Mouse (Mus musculus): ENCODE results near the gene 1700037H04Rik.

1700037H04Rik gene

GRCm38 (mm10) chr2:131146193-131147042, 13.5 kb downstream of the 1700037H04Rik start:
- no peak for DNase-seq (ENCODE audit: low spot score)

GRCm38 (mm10) chr2:131145536-131145935, 14.3 kb downstream of the 1700037H04Rik start:
- DNase-seq (ENCODE audit: low spot score) = no peak

- DNase-seq (ENCODE audit: low spot score) = no peak
Measured at GRCm38 (mm10) chr2:131145121-131145520, 14.8 kb downstream of the 1700037H04Rik start.

GRCm38 (mm10) chr2:131143007-131143780, 16.7 kb downstream of the 1700037H04Rik start:
- no peak for DNase-seq (ENCODE audit: low spot score)

- DNase-seq (ENCODE audit: low spot score) = peak; percentile 85
Measured at GRCm38 (mm10) chr2:131142592-131142991, 17.3 kb downstream of the 1700037H04Rik start.

GRCm38 (mm10) chr2:131141336-131141986, 18.4 kb downstream of the 1700037H04Rik start:
- no peak for DNase-seq (ENCODE audit: low spot score)

- DNase-seq (ENCODE audit: low spot score) = no peak
Measured at GRCm38 (mm10) chr2:131140533-131140905, 19.4 kb downstream of the 1700037H04Rik start.

GRCm38 (mm10) chr2:131139886-131140532, 19.9 kb downstream of the 1700037H04Rik start:
- no peak for DNase-seq (ENCODE audit: low spot score)

GRCm38 (mm10) chr2:131139287-131139686, 20.6 kb downstream of the 1700037H04Rik start:
- DNase-seq (ENCODE audit: low spot score) = no peak

GRCm38 (mm10) chr2:131138760-131139159, 21.1 kb downstream of the 1700037H04Rik start:
- DNase-seq (ENCODE audit: low spot score) = peak; percentile 2

GRCm38 (mm10) chr2:131138296-131138695, 21.6 kb downstream of the 1700037H04Rik start:
- DNase-seq (ENCODE audit: low spot score) = peak; percentile 1

- DNase-seq (ENCODE audit: low spot score) = peak; percentile 1
Measured at GRCm38 (mm10) chr2:131135521-131136139, 24.3 kb downstream of the 1700037H04Rik start.

GRCm38 (mm10) chr2:131134826-131135400, 25.0 kb downstream of the 1700037H04Rik start:
- DNase-seq (ENCODE audit: low spot score) = peak; percentile 1

- DNase-seq (ENCODE audit: low spot score) = peak; percentile 2
Measured at GRCm38 (mm10) chr2:131134381-131134780, 25.5 kb downstream of the 1700037H04Rik start.

- no peak for DNase-seq (ENCODE audit: low spot score)
Measured at GRCm38 (mm10) chr2:131132930-131133547, 26.8 kb downstream of the 1700037H04Rik start, which contains the start of gene Gm11037. Gene Gm11037 (plus strand): TSS chr2:131133497.

- DNase-seq (ENCODE audit: low spot score) = peak; percentile 1
Measured at GRCm38 (mm10) chr2:131132111-131132888, 27.6 kb downstream of the 1700037H04Rik start.

- peak; percentile 1 for DNase-seq (ENCODE audit: low spot score)
Measured at GRCm38 (mm10) chr2:131130849-131131248, 29.0 kb downstream of the 1700037H04Rik start.

GRCm38 (mm10) chr2:131129836-131130235, 30.0 kb downstream of the 1700037H04Rik start:
- peak; percentile 8 for DNase-seq (ENCODE audit: low spot score)

- DNase-seq (ENCODE audit: low spot score) = peak; percentile 1
Measured at GRCm38 (mm10) chr2:131128636-131129157, 31.2 kb downstream of the 1700037H04Rik start.

Measured in urinary bladder, postnatal 14 days (tissue).